In the genomic region with DNA sequence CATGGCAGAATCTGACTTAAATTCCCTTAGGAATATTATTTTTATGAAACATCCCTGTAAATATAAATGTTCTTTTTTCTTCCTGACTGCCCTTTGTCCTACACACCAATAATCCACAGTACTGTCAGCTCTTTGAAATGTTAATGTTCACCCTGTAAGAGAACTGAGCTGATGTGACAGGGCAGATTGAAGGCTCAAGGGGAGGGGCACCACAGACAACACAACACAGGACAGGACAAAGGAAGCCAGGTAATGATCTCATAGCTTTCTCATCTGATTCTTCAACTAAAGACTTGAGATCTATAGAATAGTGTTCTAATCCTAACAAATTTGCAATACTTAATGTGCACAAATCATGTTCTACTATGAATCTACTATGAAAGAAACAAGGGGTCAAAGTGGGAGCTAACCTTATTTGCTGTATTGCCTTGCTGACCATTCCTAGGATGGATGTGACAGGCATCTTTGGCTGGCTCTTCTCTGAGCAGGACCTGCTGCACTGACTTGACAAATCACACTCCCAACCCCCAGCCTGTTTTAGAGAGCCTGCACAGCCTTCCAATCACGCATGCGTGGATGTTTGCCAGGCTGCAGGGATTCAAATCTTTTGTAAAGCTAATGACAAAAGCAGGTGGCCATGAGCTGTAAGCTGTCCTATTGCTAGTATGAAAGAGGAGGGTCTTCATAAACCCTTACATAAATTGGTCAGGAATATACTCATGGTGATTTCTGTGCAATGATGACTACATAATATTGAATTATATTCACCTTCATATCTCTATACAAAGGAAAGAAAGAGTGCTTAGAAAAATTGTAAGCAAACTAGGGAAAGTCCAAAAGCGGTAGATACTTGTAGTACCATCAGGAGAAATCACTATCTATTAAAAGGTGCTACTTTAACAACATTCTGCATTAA, we compare ENCODE assay signal across 8 mouse cellular contexts.
DNase-seq lines count a peak whose midpoint lies in the region; ATAC-seq and TF ChIP-seq lines count a peak whose summit lies in the region.
"Not testable (repeated sequence)": the region's sequence is repeated elsewhere in the genome, so short reads cannot be mapped to it uniquely, and the experiment has no call there.

No protein-coding gene starts in this region.

- not testable (repeated sequence) for H3K9me3 ChIP-seq in forebrain, embryonic 12.5 days; midbrain, embryonic 13.5 days

- not testable (repeated sequence) for H3K36me3 ChIP-seq in forebrain, embryonic 12.5 days (replicated peaks); midbrain, embryonic 13.5 days

- H3K4me2 ChIP-seq in forebrain, embryonic 12.5 days, result not testable (repeated sequence)
- peak overlapping the region; percentile 17 for H3K4me2 ChIP-seq in midbrain, embryonic 13.5 days (replicated peaks)

- not testable (repeated sequence) for TF ChIP-seq POLR2A in cerebellum, adult 2 months (IDR thresholded peaks at IDR 0.05; ENCODE audit: borderline replicate concordance, insufficient read depth, low read length)

- H3K27ac ChIP-seq in cerebellum, adult 2 months (ENCODE audit: insufficient read depth, low read length); forebrain, embryonic 12.5 days: not testable (repeated sequence)
- peak overlapping the region; percentile 74 for H3K27ac ChIP-seq in midbrain, embryonic 13.5 days

- not testable (repeated sequence) for H3K27me3 ChIP-seq in cerebellum, adult 2 months (ENCODE audit: control insufficient read depth, insufficient read depth, low read length); forebrain, embryonic 12.5 days; midbrain, embryonic 13.5 days

- not testable (repeated sequence) for H3K4me3 ChIP-seq in cerebellum, adult 2 months (replicated peaks; ENCODE audit: insufficient read depth, low read depth, low read length); forebrain, embryonic 12.5 days (replicated peaks)
- 0 out of 2 replicates have a peak overlapping the region, but pooled peaks have one; percentile 11 for H3K4me3 ChIP-seq in midbrain, embryonic 13.5 days (replicated peaks)

- WGBS in cerebellum, adult 2 months, result 44% methylated on average over 3 of the region's 3 CpGs
- WGBS in forebrain, embryonic 12.5 days, result 47% methylated on average over 3 of the region's 3 CpGs
- WGBS in midbrain, embryonic 13.5 days, result 56% methylated on average over 3 of the region's 3 CpGs

- not testable (repeated sequence) for H3K4me1 ChIP-seq in cerebellum, adult 2 months (ENCODE audit: control insufficient read depth, insufficient read depth, low read length); forebrain, embryonic 12.5 days; midbrain, embryonic 13.5 days (replicated peaks)

- peak; percentile 68; the same call in 1 of the 2 replicates for ATAC-seq in forebrain, embryonic 12.5 days (ENCODE audit: low FRiP score)
- ATAC-seq in midbrain, embryonic 13.5 days, result peak; percentile 93

- TF ChIP-seq CTCF in cerebellum, adult 2 months (IDR thresholded peaks at IDR 0.05; ENCODE audit: borderline replicate concordance, insufficient read depth, low read depth, low read length), result not testable (repeated sequence)

- DNase-seq in cerebellum, adult 2 months, result peak; percentile 25 to 40
- DNase-seq in frontal cortex, postnatal 14 days (ENCODE audit: low spot score in 2 of 2), result peak; percentile 14 to 19
- DNase-seq in kidney, adult 11 months, result peak; percentile 4
- DNase-seq in layer of hippocampus, adult 9-11 months, result peak; percentile 38
- peak; percentile 11 to 13 for DNase-seq in left cerebral cortex, adult 8-10 months (ENCODE audit: low spot score in 2 of 2)
- DNase-seq in right cerebral cortex, postnatal 10 days (ENCODE audit: low spot score in 2 of 2), result peak; percentile 60 to 72

- H3K9ac ChIP-seq in forebrain, embryonic 12.5 days; midbrain, embryonic 13.5 days (replicated peaks): not testable (repeated sequence)

Comparison
In these comparisons a context has a peak if more than half of its experiments do, and no peak if none do; other contexts are left out.
1. DNase-seq: peak in every context shown above with its lines; median percentile 66 in right cerebral cortex, postnatal 10 days; 38 in layer of hippocampus, adult 9-11 months; 32 in cerebellum, adult 2 months; 16 in frontal cortex, postnatal 14 days; 12 in left cerebral cortex, adult 8-10 months; 4 in kidney, adult 11 months.